Mouse (Mus musculus): ENCODE results near the gene Plce1. TPM values are rescaled to one million over a fixed set of nuclear protein-coding genes. Genes with fewer than 3 reads are reported as not detected.

Plce1 gene
- polyA plus RNA-seq, 1 experiment from 2014 or later = 0.98 TPM

DNA sequence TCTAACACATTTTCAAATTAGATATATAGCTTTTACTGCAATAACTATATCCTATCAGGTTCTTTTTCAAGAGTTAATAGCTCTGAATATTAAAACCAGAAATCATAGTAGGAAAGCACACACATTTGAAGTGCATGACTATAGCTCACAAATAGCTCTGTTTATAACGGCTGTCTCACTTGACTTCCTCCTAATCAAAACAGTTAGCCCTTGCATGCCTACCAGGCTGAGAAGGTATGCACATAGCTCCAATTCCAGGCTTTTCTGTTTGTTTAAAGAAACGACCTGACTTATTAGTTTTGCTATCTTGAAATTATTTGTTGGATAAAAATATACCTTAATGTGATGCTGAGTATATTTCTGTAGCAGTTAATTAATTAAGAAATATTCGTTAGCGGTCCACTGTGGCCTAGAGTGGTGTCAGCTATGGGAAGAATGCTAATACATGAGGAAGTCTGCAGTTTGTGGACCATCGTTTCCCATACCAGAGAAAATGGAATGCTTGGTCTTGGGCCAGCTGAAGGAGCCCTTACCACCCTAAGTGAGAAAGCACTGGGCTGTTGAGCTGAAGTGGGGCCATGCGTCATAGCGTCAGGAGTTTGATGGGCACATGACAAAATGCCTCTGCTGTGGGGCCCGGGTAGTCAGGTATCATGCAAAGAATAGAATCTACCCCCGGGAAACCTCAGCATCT is 146.3 kb downstream of the Plce1 start:
- DNase-seq (ENCODE audit: low spot score) = no peak

DNA sequence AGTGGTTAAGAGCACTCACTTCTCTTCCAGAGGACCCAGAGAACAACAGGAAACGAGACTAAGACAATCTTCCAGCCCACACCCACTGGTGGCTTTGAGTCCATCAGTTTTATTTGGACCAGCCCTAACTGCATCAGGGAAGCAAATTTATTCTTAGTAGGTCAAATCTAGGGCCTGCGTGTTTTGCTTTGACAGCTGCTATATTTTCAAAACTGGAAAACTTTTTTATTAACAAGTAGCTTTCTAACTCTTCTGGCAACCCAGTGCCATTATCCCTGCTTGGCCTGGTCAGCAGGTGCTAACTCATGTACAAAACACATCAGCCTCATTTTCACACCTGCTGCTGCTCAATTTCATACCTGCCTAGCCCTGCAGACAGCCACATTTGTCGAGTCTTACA is 151.3 kb downstream of the Plce1 start:
- no peak for DNase-seq (ENCODE audit: low spot score)

GRCm38 (mm10) chr19:38633306-38633705 is 152.4 kb downstream of the Plce1 start:
- DNase-seq (ENCODE audit: low spot score) = no peak

GRCm38 (mm10) chr19:38639050-38639449 is 158.1 kb downstream of the Plce1 start:
- DNase-seq (ENCODE audit: low spot score) = no peak

DNA sequence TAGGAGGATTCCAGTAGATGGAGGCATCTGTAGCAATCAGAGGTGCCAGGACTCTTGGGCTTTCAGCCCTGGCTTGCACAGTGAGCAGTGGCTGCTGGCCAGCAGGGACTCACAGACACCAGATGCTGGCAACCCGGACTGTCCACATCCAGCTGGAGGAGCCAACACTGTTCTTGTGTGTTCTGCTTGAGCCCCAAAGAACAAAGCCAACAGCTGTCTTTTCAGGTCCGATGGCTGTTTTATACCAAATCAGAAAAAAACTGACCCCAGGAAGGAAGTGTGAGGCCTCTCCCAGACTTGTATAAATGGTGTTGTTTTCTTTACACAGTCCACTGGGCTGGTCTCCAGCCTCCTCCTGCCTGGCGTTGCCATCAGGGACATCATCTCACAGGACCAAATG is 158.9 kb downstream of the Plce1 start:
- no peak for DNase-seq (ENCODE audit: low spot score)

GRCm38 (mm10) chr19:38642515-38642914 is 161.6 kb downstream of the Plce1 start:
- DNase-seq (ENCODE audit: low spot score) = peak; percentile 9

DNA sequence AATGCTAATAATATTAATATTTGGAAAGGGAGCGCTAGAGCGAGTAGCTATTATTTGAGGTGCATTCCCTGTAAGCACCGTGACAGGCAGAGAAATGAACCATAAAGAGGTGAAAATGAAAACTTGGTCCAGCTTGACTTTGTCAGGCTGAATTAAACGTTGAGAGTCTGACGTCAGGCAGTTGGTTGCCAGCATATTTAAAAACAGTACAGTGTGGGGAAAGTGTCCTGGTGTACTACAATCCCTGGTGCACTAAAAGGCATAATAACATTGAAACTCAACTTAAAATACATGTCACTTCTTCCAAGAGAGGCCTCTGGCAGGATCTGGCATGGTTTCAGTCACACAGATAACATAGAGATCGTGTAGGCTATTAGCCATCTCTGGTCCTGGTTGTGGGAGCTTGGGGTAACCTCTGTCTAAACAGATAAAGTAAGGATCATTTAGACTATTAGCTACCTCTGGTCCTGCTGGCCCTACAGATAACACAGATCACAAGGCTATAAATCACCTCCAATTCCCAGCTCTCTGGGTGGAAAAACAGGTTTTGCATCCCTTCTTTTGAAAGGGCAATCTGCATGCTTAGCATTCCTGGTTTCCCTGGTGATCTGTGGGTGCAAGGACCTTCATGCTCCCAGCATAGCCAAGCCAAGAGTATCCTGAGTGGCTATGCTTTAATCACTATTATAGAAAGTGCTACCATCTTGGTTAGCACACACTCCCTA is 164.1 kb downstream of the Plce1 start:
- DNase-seq (ENCODE audit: low spot score) = no peak

- DNase-seq (ENCODE audit: low spot score) = no peak
These were observed 177.1 kb downstream of the Plce1 start for GRCm38 (mm10) chr19:38657980-38658379.

DNA sequence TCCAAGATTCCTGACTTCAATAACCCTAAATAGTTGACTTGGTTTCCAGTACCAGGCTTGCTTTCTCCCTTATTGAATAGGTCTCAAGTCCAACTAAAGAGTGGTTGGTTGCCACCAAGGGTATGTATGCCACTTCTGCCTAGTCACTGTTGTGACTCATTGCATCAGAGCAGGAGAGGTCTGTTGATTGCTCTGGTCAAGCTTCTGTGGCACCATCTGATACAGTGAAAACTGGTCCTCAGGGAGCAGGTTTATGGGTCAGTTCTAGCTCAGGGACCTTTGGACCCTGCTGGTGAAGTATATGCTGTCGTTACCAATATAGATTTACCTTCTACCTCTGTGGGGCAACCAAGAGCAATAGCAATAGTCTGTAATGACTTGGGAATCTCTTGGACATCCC is 184.5 kb downstream of the Plce1 start:
- DNase-seq (ENCODE audit: low spot score) = no peak

- no peak for DNase-seq (ENCODE audit: low spot score)
These were observed 191.2 kb downstream of the Plce1 start for GRCm38 (mm10) chr19:38672015-38672600.

DNA sequence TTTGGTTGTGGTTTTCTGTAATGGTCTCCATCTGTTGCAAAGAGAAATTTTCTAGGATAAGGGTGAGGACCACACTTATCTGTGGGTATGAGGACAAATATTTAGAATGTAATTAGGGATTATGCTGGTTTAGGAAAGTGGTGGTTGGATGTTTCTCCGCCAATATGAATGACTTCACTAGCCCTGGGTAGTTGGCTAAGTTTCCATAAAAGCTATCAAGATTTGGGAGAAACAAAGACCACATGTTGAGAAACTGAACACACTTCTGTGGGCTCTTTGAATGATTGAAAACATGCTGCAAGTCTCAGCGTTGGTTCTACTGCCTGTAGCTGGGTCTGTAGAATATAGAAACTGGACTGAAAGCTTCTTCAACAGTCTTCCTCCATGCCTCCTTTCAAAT is 193.0 kb downstream of the Plce1 start:
- DNase-seq (ENCODE audit: low spot score) = no peak

- no peak for DNase-seq (ENCODE audit: low spot score)
These were observed 197.7 kb downstream of the Plce1 start for GRCm38 (mm10) chr19:38678655-38679054.

GRCm38 (mm10) chr19:38679520-38679919 is 198.6 kb downstream of the Plce1 start:
- no peak for DNase-seq (ENCODE audit: low spot score)

- DNase-seq (ENCODE audit: low spot score) = no peak
These were observed 206.4 kb downstream of the Plce1 start for GRCm38 (mm10) chr19:38687326-38687725.

- DNase-seq (ENCODE audit: low spot score) = no peak
These were observed 208.0 kb downstream of the Plce1 start for GRCm38 (mm10) chr19:38688741-38689507.

- DNase-seq (ENCODE audit: low spot score) = no peak
These were observed 209.4 kb downstream of the Plce1 start for GRCm38 (mm10) chr19:38690276-38690675.

DNA sequence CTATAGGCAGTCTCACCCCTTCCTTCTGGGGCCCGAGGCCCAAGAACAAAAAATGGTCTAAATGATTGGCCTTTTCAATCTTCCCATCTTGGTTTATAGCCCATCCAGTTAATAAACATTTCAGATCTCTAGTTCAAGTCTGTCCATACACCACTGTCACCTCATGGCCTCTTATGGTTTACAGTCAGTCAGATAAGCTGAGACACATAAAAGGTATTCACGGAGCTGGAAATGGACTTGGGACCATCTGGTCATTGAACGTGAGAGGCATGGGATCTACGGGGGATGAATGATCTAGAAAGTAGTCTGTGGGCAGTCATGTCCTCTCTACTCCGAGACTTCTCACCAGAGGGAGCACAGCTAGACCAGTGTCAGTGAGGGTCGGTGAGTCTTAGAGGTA is 210.6 kb downstream of the Plce1 start:
- DNase-seq (ENCODE audit: low spot score) = no peak

DNA sequence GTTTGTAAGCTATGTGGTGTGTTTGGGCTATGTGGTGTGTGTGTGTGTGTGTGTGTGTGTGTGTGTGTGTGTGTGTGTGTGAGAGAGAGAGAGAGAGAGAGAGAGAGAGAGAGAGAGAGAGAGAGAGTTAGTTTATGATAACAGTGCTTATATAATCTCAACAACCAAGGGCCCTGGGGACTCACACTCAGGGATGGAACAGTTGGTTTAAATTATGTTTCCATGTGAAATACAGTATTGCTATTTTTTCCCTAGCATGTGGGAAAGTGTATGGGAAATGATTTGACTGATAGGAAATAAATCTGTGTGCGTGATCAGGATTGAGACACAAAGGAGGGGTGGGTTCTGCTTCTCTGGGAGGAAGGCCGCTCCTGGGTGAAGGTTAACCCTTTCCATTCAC is 212.4 kb downstream of the Plce1 start:
- DNase-seq (ENCODE audit: low spot score) = no peak

- DNase-seq (ENCODE audit: low spot score) = no peak
These were observed 212.9 kb downstream of the Plce1 start for GRCm38 (mm10) chr19:38693769-38694168.

DNA sequence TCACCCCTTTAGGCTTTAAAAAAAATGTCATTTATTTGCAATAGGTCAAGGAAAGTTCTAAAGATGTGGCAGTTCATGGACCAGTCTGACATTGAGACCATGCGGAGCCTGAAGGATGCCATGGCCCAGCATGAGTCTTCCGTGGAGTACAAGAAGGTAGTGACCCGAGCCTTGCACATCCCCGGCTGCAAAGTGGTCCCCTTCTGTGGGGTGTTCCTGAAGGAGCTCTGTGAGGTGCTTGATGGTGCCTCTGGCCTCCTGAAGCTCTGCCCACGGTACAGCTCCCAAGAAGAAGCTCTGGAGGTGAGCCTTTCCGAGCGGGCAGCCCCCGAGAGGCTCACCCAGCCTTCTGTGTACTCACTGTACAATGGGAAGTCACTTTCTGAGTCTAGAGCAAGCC is 220.9 kb downstream of the Plce1 start:
- no peak for DNase-seq (ENCODE audit: low spot score)

DNA sequence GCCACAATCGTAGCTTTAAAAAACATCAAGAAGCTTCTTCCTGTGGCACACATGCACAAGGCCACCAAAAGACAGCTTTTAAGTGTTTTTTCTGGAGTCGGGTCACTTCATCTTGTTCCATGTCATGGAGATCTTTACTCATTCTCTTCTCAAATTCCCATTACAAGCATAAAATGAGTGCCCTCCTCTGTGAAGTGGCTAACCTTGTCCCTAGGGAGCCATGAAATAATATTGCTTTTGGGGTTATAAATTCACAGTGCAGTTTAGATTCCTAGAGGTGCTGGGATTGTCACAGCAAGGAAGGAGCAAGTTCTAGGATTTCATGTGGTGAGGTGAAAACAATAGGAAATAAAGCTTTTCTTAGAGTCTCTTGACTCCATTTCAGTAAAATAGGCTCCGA is 223.8 kb downstream of the Plce1 start:
- DNase-seq (ENCODE audit: low spot score) = no peak

DNA sequence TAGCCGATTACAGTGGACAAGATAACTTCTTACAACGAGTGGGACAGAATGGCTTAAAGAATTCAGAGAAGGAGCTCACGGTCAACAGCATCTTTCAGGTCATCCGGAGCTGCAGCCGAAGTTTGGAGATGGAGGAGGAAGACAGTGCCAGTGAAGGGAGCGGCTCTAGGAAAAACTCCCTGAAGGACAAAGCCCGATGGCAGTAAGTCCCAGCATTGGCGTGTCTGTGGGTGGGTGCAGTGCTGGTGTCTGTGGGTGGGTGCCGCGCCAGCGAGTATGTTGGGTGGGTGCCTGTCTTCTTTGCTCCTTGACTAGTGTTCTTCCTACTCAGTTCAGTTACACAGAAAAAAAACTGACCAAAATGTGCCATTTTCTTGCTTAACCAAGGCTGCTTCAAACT is 224.3 kb downstream of the Plce1 start:
- no peak for DNase-seq (ENCODE audit: low spot score)

Measured in thymus, postnatal 0 days (tissue).